Mouse (Mus musculus) ES-E14 (cell line): ENCODE data around the gene Insc. TPM values are rescaled to one million over a fixed set of nuclear protein-coding genes. Genes with fewer than 3 reads are reported as not detected.

Experiments
- DNase-seq: peaks from one replicate; pipeline ENCODE4 v3.0.0-alpha.2; 2013; ENCODE audit warnings: low read depth, low spot score
- H3K27ac ChIP-seq: 2 replicates; pipeline ENCODE4 v1.5.1; 2012; ENCODE audit warnings: low read depth, mild to moderate bottlenecking, low read length, moderate library complexity, mixed read lengths; ENCODE audit not compliant: poor library complexity, insufficient read depth, severe bottlenecking
- H3K36me3 ChIP-seq: 2 replicates; pipeline ENCODE4 v1.6.1; 2012; ENCODE audit warnings: mild to moderate bottlenecking, low read length, moderate library complexity, mixed read lengths; ENCODE audit not compliant: control insufficient read depth, poor library complexity, insufficient read depth, severe bottlenecking
- H3K4me1 ChIP-seq, 2 experiments: fragments of 150-350 bp in 1 of 2; sonication (generic) in 1 of 2; 2 replicates each; pipeline ENCODE4 v1.6.1; 2012; ENCODE audit warnings: low read length in 2 of 2, mild to moderate bottlenecking in 1 of 2, mixed read lengths in 1 of 2; ENCODE audit not compliant: control insufficient read depth in 2 of 2, insufficient read depth in 2 of 2, poor library complexity in 1 of 2
- H3K4me3 ChIP-seq, 2 experiments: fragments of 150-350 bp in 1 of 2; sonication (generic) in 1 of 2; 2 replicates each; pipeline ENCODE4 v1.5.1; 2012; ENCODE audit warnings: low read length in 2 of 2, low read depth in 1 of 2, mild to moderate bottlenecking in 1 of 2, mixed read lengths in 1 of 2; ENCODE audit not compliant: insufficient read depth in 1 of 2, poor library complexity in 1 of 2, severe bottlenecking in 1 of 2
- H3K9ac ChIP-seq: 2 replicates; pipeline ENCODE4 v1.6.1; 2012; ENCODE audit warnings: low read depth, mild to moderate bottlenecking, low read length, mixed read lengths; ENCODE audit not compliant: poor library complexity, insufficient read depth, severe bottlenecking
- H3K9me3 ChIP-seq: fragments of 150-350 bp; sonication (generic); 2 replicates; pipeline ENCODE4 v1.6.1; 2012; ENCODE audit warnings: low read depth, mild to moderate bottlenecking, low read length; ENCODE audit not compliant: control insufficient read depth, insufficient read depth
- CHD2 ChIP-seq: IDR thresholded peaks from 2 replicates; pipeline ENCODE4 v1.6.1; 2014; ENCODE audit warnings: mild to moderate bottlenecking, low read depth, low read length, inconsistent platforms
- HCFC1 ChIP-seq: IDR thresholded peaks from 2 replicates; pipeline ENCODE4 v1.6.1; 2012; ENCODE audit warnings: low read length, inconsistent platforms, borderline replicate concordance; ENCODE audit not compliant: insufficient read depth
- MAFK ChIP-seq: IDR thresholded peaks from 2 replicates; pipeline ENCODE4 v1.6.1; 2014; ENCODE audit warnings: mild to moderate bottlenecking, low read depth, low read length, inconsistent platforms; ENCODE audit not compliant: insufficient read depth
- ZC3H11A ChIP-seq: IDR thresholded peaks from 2 replicates; pipeline ENCODE4 v1.6.1; 2012; ENCODE audit warnings: low read depth, mild to moderate bottlenecking, inconsistent platforms, low read length, borderline replicate concordance
- ZNF384 ChIP-seq: IDR thresholded peaks from 2 replicates; pipeline ENCODE4 v1.6.1; 2012; ENCODE audit warnings: low read depth, low read length, inconsistent platforms
- in situ Hi-C, 2 experiments: fragments of 600-800 bp; cut with MboI; formaldehyde crosslinking; loops; one replicate each; pipeline ENCODE4 v1.15.1; 2025; ENCODE audit warnings: low sequenced_read_pairs in 2 of 2, inconsistent platforms in 1 of 2; ENCODE audit not compliant: unreplicated experiment in 2 of 2
- total RNA-seq: library from RNA; depleted of rRNA; stranded (reverse); fragments of 300-350 nt; gene quantifications from 2 replicates; pipeline ENCODE4 v1.2.3, GENCODE M21; 2012

Insc gene
- total RNA-seq, 1 experiment: 1.7 TPM

DNA sequence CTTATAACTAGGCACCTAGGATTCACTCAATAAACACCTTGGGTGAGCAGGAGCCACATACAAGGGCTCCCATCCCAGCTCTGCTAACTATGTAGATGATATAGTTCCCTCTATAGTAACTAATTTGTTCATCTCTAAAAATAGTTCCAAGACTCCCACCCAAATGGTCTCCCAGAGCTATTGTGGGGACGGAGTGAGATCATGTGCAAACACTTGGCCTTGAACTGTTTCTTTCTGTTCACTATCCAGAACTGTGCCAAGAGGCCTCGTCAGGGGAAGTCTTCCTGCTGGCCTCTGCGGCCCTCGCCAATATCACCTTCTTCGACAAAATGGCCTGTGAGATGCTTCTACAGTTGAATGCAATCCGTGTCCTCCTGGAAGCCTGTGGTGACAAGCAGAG, 91.0 kb downstream of the Insc start:
- no peak for DNase-seq
- Histone ChIP-seq H3K9me3 (no peaks in the 10 kb centered on the region), H3K27ac (no peak overlapping the region), H3K9ac (no peak overlapping the region), H3K4me3 (no peak overlapping the region), H3K36me3 (no peaks in the 10 kb centered on the region), H3K4me1 (no peaks in the 10 kb centered on the region)
- in situ Hi-C loops: no loop called here
- TF ChIP-seq HCFC1: no peak
- no peak for TF ChIP-seq ZC3H11A
- no peak for TF ChIP-seq MAFK
- TF ChIP-seq CHD2: no peak
- no peak for TF ChIP-seq ZNF384

DNA sequence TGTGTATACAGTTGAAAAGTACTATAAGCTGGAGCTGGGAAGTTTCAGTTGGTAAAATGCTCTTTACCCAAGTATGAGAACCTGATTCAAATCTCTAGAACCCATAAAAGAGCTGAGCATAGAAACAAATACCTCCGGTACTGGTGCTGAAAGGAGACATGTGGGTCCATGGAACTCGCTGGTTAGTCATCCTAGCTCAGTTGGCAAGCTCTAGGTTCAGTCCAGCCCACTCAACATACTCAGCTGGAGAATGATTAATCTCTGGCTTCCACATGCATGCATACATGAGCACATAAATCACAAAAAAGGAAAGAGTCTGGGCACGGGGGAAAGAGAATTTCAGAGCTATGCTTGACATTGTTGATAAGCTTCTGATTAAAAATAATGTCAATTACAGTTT, 93.8 kb downstream of the Insc start:
- H3K4me1 ChIP-seq: no peaks in the 10 kb centered on the region
- in situ Hi-C loops: no loop called here
- H3K4me3 ChIP-seq: no peak overlapping the region
- H3K27ac ChIP-seq: no peak overlapping the region
- H3K9ac ChIP-seq: no peak overlapping the region
- H3K36me3 ChIP-seq: no peaks in the 10 kb centered on the region
- TF ChIP-seq CHD2 (no peak), HCFC1 (no peak), ZC3H11A (no peak), ZNF384 (no peak), MAFK (no peak)
- H3K9me3 ChIP-seq: no peaks in the 10 kb centered on the region
- DNase-seq: no peak

DNA sequence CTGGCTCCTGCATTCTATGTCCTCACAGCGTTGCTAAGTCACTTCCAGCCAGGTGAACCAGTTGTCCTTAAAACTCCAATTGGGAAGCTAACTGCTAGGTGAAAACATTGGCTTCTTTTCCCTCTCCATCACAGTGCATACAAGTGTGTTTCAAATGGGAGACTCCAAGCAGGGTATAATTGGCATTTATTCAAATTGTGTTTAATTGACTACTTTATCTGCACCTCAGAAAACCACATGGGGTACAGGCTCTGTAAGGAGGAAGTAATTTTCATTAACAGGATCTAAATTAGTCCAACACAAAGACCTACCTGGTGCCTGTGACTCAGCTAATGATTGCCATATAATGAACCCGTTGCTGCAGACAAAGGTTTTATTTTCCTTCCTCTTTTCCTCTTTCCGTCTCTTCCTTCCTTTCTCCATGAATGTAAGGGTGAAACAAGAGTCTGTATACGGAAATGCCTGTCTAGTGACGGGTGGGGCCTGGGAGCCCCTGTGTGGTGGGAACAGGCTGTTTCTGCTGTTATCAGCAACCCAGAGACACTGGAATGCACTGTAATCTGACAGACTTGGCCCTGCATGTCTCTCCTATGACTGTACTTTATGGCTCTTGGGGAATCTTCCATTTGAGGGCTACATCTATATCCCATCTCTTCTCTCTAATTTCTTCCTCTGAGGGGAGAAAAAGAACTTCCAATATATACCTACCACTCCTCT, 96.7 kb downstream of the Insc start:
- in situ Hi-C loops: no loop called here
- no peaks in the 10 kb centered on the region for H3K36me3 ChIP-seq
- H3K9ac ChIP-seq: no peak overlapping the region
- no peak overlapping the region for H3K27ac ChIP-seq
- H3K4me3 ChIP-seq: no peak overlapping the region
- H3K9me3 ChIP-seq: no peaks in the 10 kb centered on the region
- TF ChIP-seq HCFC1 (no peak), CHD2 (no peak), ZNF384 (no peak), MAFK (no peak), ZC3H11A (no peak)
- no peak for DNase-seq
- no peaks in the 10 kb centered on the region for H3K4me1 ChIP-seq

DNA sequence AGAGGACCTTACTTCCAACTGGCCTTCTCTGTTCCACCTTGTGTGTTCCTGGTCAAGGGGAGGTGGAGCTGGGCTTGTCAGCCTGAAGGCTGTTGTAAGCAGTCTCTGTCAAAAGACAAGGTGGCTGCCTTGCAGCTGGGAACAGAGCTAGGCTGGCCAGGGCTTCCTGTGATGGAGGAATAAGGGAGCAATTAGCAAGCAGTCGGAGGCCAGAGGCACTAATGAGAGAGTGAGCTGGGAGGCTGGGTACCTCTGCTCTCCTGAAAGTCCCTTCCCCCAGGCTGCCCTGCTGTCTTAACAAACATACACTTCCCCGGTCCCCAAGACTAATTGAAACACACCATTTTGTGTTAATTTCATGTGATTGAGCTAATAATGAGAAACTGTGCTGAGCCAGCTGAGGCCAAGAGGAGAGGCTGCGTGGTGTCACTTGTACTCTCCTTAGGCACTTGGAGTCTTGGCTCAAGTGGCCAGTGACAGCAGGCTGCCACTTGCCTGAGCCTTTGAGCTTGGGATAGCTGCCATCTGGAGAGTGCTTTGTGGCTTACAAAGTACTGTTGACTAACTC, 99.2 kb downstream of the Insc start:
- in situ Hi-C loops: no loop called here
- no peak overlapping the region for H3K27ac ChIP-seq
- DNase-seq: no peak

More for the DNA sequence above, 99.2 kb downstream of the Insc start:
- Histone ChIP-seq H3K9me3 (no peaks in the 10 kb centered on the region), H3K4me3 (no peak overlapping the region), H3K9ac (no peak overlapping the region), H3K36me3 (no peaks in the 10 kb centered on the region), H3K4me1 (no peaks in the 10 kb centered on the region)
- TF ChIP-seq ZNF384 (no peak), HCFC1 (no peak), MAFK (no peak), CHD2 (no peak), ZC3H11A (no peak)
